Mouse (Mus musculus) R1 (cell line): ENCODE results near the gene Ppih.

Source experiments
- DNase-seq: peaks from one replicate; pipeline ENCODE4 v3.0.0-alpha.2; 2018; ENCODE audit warnings: low read depth, low spot score

Ppih gene

DNA sequence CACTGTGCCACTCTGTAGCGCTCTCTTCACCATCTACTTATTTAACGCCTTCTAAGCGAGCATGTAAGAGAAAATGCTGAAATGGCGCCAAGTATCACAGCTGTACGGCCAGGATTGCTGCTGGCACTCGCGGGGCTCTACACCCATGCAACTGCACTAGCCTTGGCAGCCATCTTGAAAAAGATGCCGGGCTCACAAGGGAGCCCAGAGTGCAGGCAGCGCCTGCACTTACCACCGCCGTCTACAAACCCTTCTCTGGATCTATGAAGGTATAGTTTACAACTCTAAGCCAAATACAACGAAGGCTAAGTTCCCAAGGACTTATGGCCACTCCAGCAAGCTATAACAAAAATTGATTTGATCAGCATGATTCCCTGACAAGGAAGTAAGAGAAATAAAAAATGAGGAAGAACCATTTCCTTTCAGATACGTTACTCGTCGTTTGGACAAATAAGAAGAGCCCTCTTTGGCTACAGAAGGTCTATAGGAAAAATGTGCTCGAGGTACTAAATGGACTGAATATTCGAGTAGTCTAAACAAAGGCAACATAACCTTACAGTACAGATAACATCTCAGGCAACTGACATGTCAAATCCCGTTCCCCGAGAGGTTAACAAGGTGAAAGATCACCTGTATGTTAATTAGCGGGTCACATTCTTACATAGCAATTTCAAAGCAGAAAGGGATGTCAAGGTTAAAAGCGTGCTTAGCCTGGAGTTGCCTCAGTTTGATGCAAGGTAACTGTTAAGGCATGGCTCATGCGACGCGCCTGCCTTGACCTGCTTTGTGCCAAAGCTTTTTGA lies 27.4 kb downstream of the Ppih start:
- peak; percentile 71 for DNase-seq

DNA sequence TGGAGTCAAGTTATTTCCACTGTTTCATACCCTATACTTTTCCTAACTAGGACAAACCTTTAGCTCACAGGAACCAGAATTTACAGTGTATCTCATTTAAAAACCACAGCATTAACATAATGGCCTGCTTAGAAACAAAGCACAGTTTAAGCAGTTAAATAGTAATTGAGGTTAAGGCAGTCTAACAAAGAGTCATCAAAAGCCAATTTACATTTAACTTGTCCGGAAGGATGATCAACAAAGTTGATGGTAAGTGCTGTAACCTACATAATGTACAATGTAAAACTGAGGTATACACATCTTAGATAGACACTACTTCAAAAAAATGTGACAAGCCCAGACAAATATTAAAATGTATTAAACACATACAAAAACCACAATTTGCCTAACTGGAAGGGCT lies 28.4 kb downstream of the Ppih start:
- DNase-seq = no peak

DNA sequence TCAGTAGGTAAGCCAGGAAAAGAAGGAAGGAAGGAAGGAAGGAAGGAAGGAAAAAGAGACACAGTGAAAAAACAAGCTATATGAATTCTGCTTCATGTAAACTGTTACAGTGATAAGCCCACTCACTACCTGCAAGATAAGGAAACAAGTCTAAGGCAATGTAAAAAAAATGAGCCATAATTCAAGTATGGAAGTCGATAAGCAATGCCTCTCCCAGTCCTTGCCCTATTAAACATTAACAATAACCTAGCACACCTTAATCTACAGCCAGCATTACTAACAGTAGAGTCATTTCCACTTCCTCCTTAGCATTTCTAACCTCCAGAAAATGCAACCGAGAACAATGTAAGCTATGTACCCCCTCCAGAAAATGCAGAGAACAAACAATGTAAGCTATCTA lies 35.0 kb downstream of the Ppih start:
- DNase-seq = no peak

GRCm38 (mm10) chr4:119284861-119285260 lies 35.5 kb downstream of the Ppih start:
- no peak for DNase-seq

GRCm38 (mm10) chr4:119278784-119279183 lies 41.6 kb downstream of the Ppih start:
- peak; percentile 50 for DNase-seq

- DNase-seq = no peak
These were observed 44.6 kb downstream of the Ppih start for GRCm38 (mm10) chr4:119275726-119276125.

DNA sequence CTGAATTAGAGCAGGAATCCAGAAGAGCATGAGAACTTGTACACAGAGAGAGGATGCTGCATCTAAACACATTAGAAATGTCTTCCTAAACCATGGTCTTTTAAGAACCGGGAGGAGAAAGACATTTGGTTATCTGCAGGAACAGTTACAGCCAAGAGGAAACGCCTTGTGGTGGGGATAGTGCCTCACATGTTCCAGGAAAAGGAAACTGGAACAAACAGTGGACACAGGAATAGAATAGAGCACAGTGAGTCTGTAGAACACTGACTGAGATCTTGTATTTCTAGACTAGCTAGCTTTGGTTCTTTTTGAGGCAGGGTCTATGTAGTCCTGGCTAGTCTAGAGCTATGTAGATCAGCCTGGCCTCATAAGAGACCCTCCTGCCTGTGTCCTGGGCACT lies 45.1 kb downstream of the Ppih start:
- no peak for DNase-seq

DNA sequence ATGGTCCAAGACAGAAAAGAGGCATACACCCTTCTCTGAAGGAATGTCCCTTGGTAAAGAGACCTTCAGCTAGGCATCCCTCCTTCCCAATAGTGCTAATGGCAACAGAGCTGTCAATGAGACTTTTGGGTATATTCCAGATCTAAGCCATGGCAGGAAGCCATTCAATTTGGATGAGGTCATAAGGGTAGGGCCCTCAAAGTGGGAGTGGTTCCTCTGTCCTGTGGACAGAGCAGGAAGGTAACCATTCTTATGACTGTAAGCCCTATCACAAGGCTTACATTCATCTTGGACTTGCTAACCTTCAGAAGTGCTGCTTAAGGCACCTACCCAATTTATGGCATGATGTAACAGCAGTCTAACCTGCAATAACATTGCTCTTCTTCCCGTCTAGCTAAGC lies 45.7 kb downstream of the Ppih start:
- peak; percentile 54 for DNase-seq

GRCm38 (mm10) chr4:119266606-119267005 lies 53.7 kb downstream of the Ppih start:
- no peak for DNase-seq

- no peak for DNase-seq
These were observed 56.9 kb downstream of the Ppih start for GRCm38 (mm10) chr4:119263459-119263858.

DNA sequence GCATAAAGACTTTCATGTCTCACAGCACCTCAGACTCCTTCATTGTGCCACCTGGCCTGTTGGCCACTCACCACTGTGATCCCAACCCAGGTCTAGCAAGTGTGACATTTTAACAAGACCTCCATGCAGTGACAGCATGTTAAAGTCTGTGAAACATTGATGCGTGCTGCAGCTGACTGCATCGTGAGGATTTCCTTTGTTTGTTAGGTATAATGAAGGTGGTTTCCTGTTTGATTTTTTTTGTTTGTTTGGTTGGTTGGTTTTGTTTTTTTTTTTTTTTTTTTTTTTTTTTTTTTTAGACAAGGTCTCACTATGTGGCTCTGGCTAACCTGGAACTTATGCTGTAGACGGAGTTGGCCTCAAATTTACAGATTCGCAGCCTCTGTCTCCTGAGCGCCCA lies 57.9 kb downstream of the Ppih start:
- no peak for DNase-seq

DNA sequence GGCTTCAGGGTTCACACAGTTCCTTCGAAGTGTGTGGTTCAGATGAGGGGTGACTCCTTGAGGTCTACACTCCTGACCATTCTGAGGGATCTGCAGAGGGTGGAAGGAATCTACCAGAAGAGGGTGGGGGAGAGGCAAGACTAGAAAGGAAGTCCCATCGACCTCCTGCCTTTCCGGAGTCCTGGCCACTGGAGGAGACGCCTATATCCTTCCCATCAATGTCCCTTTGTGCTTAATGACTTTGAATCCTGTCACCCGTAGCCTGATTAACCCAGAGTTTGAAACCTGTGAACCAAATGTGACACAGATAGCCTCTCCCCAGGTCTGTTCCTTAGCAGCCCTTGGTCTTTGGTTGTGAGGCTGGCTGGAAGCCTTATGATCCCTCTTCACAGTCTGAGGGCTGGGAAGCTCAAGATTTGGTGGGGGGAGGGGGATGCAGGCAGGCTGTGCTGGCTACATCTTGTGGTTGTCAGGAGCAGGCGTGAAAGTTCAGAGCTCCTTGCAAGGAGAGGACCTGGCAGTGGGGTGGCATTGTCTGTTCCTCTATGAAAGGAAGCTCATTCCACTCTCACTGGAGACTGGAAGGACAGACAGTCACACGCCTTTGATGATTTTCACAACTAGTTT lies 59.1 kb downstream of the Ppih start:
- no peak for DNase-seq

- peak; percentile 63 for DNase-seq
These were observed 60.7 kb downstream of the Ppih start for GRCm38 (mm10) chr4:119259344-119260254.

- DNase-seq = no peak
These were observed 63.3 kb downstream of the Ppih start for GRCm38 (mm10) chr4:119257083-119257482.

DNA sequence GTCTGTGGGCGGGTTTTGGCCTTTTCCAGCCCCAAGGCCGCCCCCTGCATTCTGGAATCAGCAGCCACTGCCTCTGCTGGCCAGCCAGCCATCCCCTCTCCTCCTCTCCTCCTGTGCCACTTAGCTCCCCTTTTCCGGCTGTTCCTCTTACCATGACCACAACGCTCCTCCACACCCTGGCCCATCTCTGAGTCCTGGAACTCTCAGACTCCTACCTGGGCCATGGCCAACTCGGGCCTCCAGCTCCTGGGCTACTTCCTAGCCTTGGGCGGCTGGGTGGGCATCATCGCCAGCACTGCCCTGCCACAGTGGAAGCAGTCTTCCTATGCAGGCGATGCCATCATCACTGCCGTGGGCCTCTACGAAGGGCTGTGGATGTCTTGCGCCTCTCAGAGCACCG lies 65.0 kb downstream of the Ppih start, which contains the start of gene Cldn19:
TSS of gene Cldn19 (plus strand) at position 64 of the 400 bp plus-strand sequence.
- no peak for DNase-seq

- no peak for DNase-seq
These were observed 66.2 kb downstream of the Ppih start for GRCm38 (mm10) chr4:119254012-119254618.

- DNase-seq = no peak
These were observed 68.1 kb downstream of the Ppih start for GRCm38 (mm10) chr4:119252025-119252808.
